Mouse (Mus musculus): ENCODE data around the gene Cab39.

DNA sequence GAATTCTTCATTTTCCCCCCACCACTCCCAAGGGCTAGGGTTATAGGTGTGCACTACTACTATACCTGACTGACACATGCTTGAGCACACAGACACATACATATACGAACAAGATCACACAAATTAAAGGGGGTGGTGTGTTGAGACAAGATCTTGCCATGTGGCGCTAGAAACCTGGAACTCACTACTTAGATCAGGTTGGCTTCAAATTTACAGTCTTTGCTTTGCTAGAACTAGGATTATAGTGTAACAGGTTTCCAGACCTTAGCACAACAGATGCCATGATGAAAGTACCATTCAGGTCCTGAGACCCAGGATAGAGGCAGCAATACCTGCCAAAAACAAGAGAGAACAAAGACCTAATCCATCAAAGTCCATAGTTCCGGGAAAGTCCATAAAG is 1.8 kb upstream of the Cab39 start:
- TF ChIP-seq POLR2A (IDR thresholded peaks at IDR 0.05; ENCODE audit: extremely low read depth, insufficient read depth, low read length): no peak
- TF ChIP-seq CTCF (IDR thresholded peaks at IDR 0.05; ENCODE audit: low read depth, low read length): no peak
